ENCODE assay signal across 9 mouse cellular contexts in genomic region chr9:20383659-20384058, GRCm38 (mm10). TPM values are rescaled to one million over a fixed set of nuclear protein-coding genes. Genes with fewer than 3 reads are reported as not detected.
DNase-seq lines count a peak whose midpoint lies in the region; ATAC-seq and TF ChIP-seq lines count a peak whose summit lies in the region.
"Had no signal": no experiment of that assay in that cellular context is flagged by ENCODE, and none has a peak within 500 bp of the region (broad histone marks: within the 10 kb centered on the region; RNA-seq: fewer than 3 reads in every experiment).

No protein-coding gene starts in this region.

- no peaks in the 10 kb centered on the region for H3K9me3 ChIP-seq in heart, postnatal 0 days (replicated peaks; ENCODE audit: control insufficient read depth, low read length)
- H3K9me3 ChIP-seq in G1E (replicated peaks): no peaks in the 10 kb centered on the region
- no peaks in the 10 kb centered on the region for H3K9me3 ChIP-seq in forebrain, embryonic 16.5 days (ENCODE audit: control insufficient read depth, low read length)
- H3K9me3 ChIP-seq in midbrain, embryonic 10.5 days (replicated peaks): peaks cover 32% of the 10 kb centered on the region

- peaks cover 7% of the 10 kb centered on the region for H3K4me1 ChIP-seq in heart, postnatal 0 days (ENCODE audit: control insufficient read depth, insufficient read depth)
- peaks cover 25% of the 10 kb centered on the region for H3K4me1 ChIP-seq in G1E (ENCODE audit: insufficient read depth, low read depth, low read length)
- H3K4me1 ChIP-seq in forebrain, embryonic 16.5 days (replicated peaks; ENCODE audit: control insufficient read depth, insufficient read depth, low read length): peaks cover 10% of the 10 kb centered on the region
- H3K4me1 ChIP-seq in midbrain, embryonic 10.5 days: peaks cover 18% of the 10 kb centered on the region

- no peaks in the 10 kb centered on the region for H3K27me3 ChIP-seq in heart, postnatal 0 days (ENCODE audit: control insufficient read depth, insufficient read depth, low read length)
- no peaks in the 10 kb centered on the region for H3K27me3 ChIP-seq in G1E (ENCODE audit: insufficient read depth, low read length)
- H3K27me3 ChIP-seq in forebrain, embryonic 16.5 days (replicated peaks; ENCODE audit: control insufficient read depth, insufficient read depth, low read length): no peaks in the 10 kb centered on the region
- no peaks in the 10 kb centered on the region for H3K27me3 ChIP-seq in midbrain, embryonic 10.5 days (ENCODE audit: low read depth, poor library complexity, severe bottlenecking)

- DNase-seq in heart, postnatal 0 days (ENCODE audit: low spot score): no peak
- DNase-seq in heart, adult 18-20 months: no peak
- no peak for DNase-seq in G1E (ENCODE audit: low spot score)
- DNase-seq in midbrain, embryonic 10.5 days (ENCODE audit: low spot score): no peak
- no peak for DNase-seq in layer of hippocampus, adult 2 months (ENCODE audit: low spot score in 2 of 2)
- DNase-seq in gastrocnemius, postnatal 4 days (ENCODE audit: low spot score in 2 of 2): no peak
- DNase-seq in frontal cortex, postnatal 25 days (ENCODE audit: low spot score in 2 of 2): no peak

- H3K36me3 ChIP-seq in heart, postnatal 0 days (replicated peaks; ENCODE audit: control insufficient read depth, insufficient read depth, low read length): no peaks in the 10 kb centered on the region
- no peaks in the 10 kb centered on the region for H3K36me3 ChIP-seq in G1E (replicated peaks)
- no peaks in the 10 kb centered on the region for H3K36me3 ChIP-seq in forebrain, embryonic 16.5 days (ENCODE audit: control insufficient read depth, insufficient read depth)
- no peaks in the 10 kb centered on the region for H3K36me3 ChIP-seq in midbrain, embryonic 10.5 days

- no peak overlapping the region for H3K9ac ChIP-seq in heart, postnatal 0 days (replicated peaks; ENCODE audit: low read depth, low read length)
- 0 out of 2 replicates have a peak overlapping the region, but pooled peaks have one; percentile 11 for H3K9ac ChIP-seq in forebrain, embryonic 16.5 days (replicated peaks; ENCODE audit: low read depth, low read length)

- WGBS in heart, postnatal 0 days: 84% methylated on average over 7 of the region's 7 CpGs
- 93% methylated on average over 7 of the region's 7 CpGs for WGBS in forebrain, embryonic 16.5 days
- 93% methylated on average over 7 of the region's 7 CpGs for whole genome bisulfite sequencing in midbrain, embryonic 10.5 days

- TF ChIP-seq EP300 in heart, postnatal 0 days (IDR thresholded peaks at IDR 0.05; ENCODE audit: low read depth): no peak

- peak overlapping the region; percentile 77 for H3K4me2 ChIP-seq in heart, postnatal 0 days (ENCODE audit: low read depth, low read length)
- peak overlapping the region; percentile 88 for H3K4me2 ChIP-seq in forebrain, embryonic 16.5 days (ENCODE audit: low read length)

- no peak for ATAC-seq in heart, postnatal 0 days (ENCODE audit: insufficient read depth, low read depth)
- ATAC-seq in G1E (ENCODE audit: extremely low read depth, insufficient number of reproducible peaks, low FRiP score, poor library complexity, severe bottlenecking): no peak
- no peak for ATAC-seq in forebrain, embryonic 16.5 days

- H3K27ac ChIP-seq in heart, postnatal 0 days (ENCODE audit: low read depth): no peak overlapping the region
- no peak overlapping the region for H3K27ac ChIP-seq in forebrain, embryonic 16.5 days (ENCODE audit: low read length)
- no peak overlapping the region for H3K27ac ChIP-seq in midbrain, embryonic 10.5 days (replicated peaks)
- no peak overlapping the region for H3K27ac ChIP-seq in layer of hippocampus, adult 2 months

- H3K4me3 ChIP-seq in heart, postnatal 0 days (ENCODE audit: low read depth, low read length): no peak overlapping the region; the same call in 1 of the 2 replicates
- H3K4me3 ChIP-seq in G1E (ENCODE audit: low read depth, low read length): peak overlapping the region; percentile 46; the same call in 1 of the 2 replicates
- H3K4me3 ChIP-seq in forebrain, embryonic 16.5 days (replicated peaks; ENCODE audit: low read length): peak overlapping the region; percentile 26
- peak overlapping the region; percentile 69 for H3K4me3 ChIP-seq in midbrain, embryonic 10.5 days
- H3K4me3 ChIP-seq in layer of hippocampus, adult 2 months: no peak overlapping the region

- no peak for TF ChIP-seq CTCF in heart, postnatal 0 days (IDR thresholded peaks at IDR 0.05; ENCODE audit: low read depth)
- TF ChIP-seq CTCF in G1E (IDR thresholded peaks at IDR 0.05; ENCODE audit: low read depth, low read length): no peak
- TF ChIP-seq CTCF in layer of hippocampus, adult 2 months (conservative IDR thresholded peaks at IDR 0.05): no peak

RNA-seq across cellular contexts. Expression of gene Zfp560, which starts 1.3 kb away (rescaled TPM):
- 4.7 and 4.8 TPM in 2 replicates for total RNA-seq in heart, postnatal 0 days (2014; rRNA removed; ENCODE audit: low replicate concordance)
- polyA plus RNA-seq in heart, postnatal 0 days (2015; fragmentation: Nextera tagmentation; extraction: Ambion mirVana): 53.2 and 53.6 TPM in 2 replicates
- 10 to 100 TPM; 11.2 to 12.9 TPM for total RNA-seq in heart, adult 18-20 months (2021)
- total RNA-seq in G1E (2014; fragmentation: Nextera tagmentation) (17.5 and 23.0 TPM in 2 replicates), G1E (2017) (25.4 and 28.9 TPM in 2 replicates)
- polyA plus RNA-seq in G1E (2012): 0.86 and 2.4 TPM in 2 replicates
- 47.2 and 51.2 TPM in 2 replicates for polyA plus RNA-seq in forebrain, embryonic 16.5 days (2015; fragmentation: Nextera tagmentation; extraction: Ambion mirVana)
- polyA plus RNA-seq in midbrain, embryonic 10.5 days (2016; fragmentation: Nextera tagmentation; extraction: Ambion mirVana): 29.1 and 32.1 TPM in 2 replicates
- 1 to 10 TPM; 8.2 to 9.7 TPM for total RNA-seq in layer of hippocampus, adult 2 months (2021)
- total RNA-seq in gastrocnemius, postnatal 4 days (2021): 10 to 100 TPM in 1 of 2 experiments, 1 to 10 TPM in 1; 9.5 to 14.1 TPM

RNA-seq across cellular contexts. Expression of gene Olfr18, which starts 47.8 kb away (rescaled TPM):
- total RNA-seq in heart, postnatal 0 days (2014; rRNA removed; ENCODE audit: low replicate concordance): not detected in 2 replicates
- polyA plus RNA-seq in heart, postnatal 0 days (2015; fragmentation: Nextera tagmentation; extraction: Ambion mirVana): not detected in 2 replicates
- not detected for total RNA-seq in heart, adult 18-20 months (2021)
- total RNA-seq in G1E (2014; fragmentation: Nextera tagmentation) (not detected in 2 replicates), G1E (2017) (0.11 and 0.12 TPM in 2 replicates)
- not detected in 2 replicates for polyA plus RNA-seq in G1E (2012)
- not detected in 2 replicates for polyA plus RNA-seq in forebrain, embryonic 16.5 days (2015; fragmentation: Nextera tagmentation; extraction: Ambion mirVana)
- not detected in 2 replicates for polyA plus RNA-seq in midbrain, embryonic 10.5 days (2016; fragmentation: Nextera tagmentation; extraction: Ambion mirVana)
- not detected for total RNA-seq in layer of hippocampus, adult 2 months (2021)
- under 1 TPM in 1 of 2 experiments, not detected in 1; 0.27 TPM for total RNA-seq in gastrocnemius, postnatal 4 days (2021)
- polyA plus RNA-seq: urinary bladder, adult 2 months had no signal

Comparison
In these comparisons a context has a peak if more than half of its experiments do, and no peak if none do; other contexts are left out.
1. H3K4me3 ChIP-seq: peak in G1E (single experiment), forebrain, embryonic 16.5 days (single experiment) and midbrain, embryonic 10.5 days (single experiment); none in heart, postnatal 0 days (single experiment) and layer of hippocampus, adult 2 months (single experiment).